Mouse (Mus musculus) stomach, embryonic 15.5 days (tissue): ENCODE measurements around the gene Olfr202. TPM values are rescaled to one million over a fixed set of nuclear protein-coding genes. Genes with fewer than 3 reads are reported as not detected.

Experiments
- polyA plus RNA-seq: library from polyadenylated mRNA; unstranded; fragments of >200 nt; fragmentation: Nextera tagmentation; extraction: Ambion mirVana; gene quantifications from 2 replicates; pipeline ENCODE4 v1.2.1, GENCODE M21; 2015

Gene Olfr202
- polyA plus RNA-seq, 1 experiment from 2014 or later, result not detected

Other genes with a start within 250 kb of the Olfr202 start
- gene Olfr187, start 247.0 kb downstream of the Olfr202 start, polyA plus RNA-seq, result 0.10 TPM in 1 of 2 replicates, not detected in the other
- not detected in 2 replicates for gene Olfr190, start 208.8 kb downstream of the Olfr202 start, polyA plus RNA-seq
- not detected in 2 replicates for gene Olfr191, start 197.0 kb downstream of the Olfr202 start, polyA plus RNA-seq
- not detected in 2 replicates for gene Olfr193, start 174.9 kb downstream of the Olfr202 start, polyA plus RNA-seq
- not detected in 2 replicates for gene Olfr194, start 165.7 kb downstream of the Olfr202 start, polyA plus RNA-seq
- not detected in 2 replicates for gene Olfr195, start 139.7 kb downstream of the Olfr202 start, polyA plus RNA-seq
- not detected in 2 replicates for gene Olfr196, start 116.3 kb downstream of the Olfr202 start, polyA plus RNA-seq
- not detected in 2 replicates for gene Olfr198, start 83.3 kb downstream of the Olfr202 start, polyA plus RNA-seq
- not detected in 2 replicates for gene Olfr199, start 67.0 kb downstream of the Olfr202 start, polyA plus RNA-seq
- not detected in 2 replicates for gene Olfr201, start 14.2 kb downstream of the Olfr202 start, polyA plus RNA-seq
- not detected in 2 replicates for gene Olfr203, start 12.1 kb upstream of the Olfr202 start, polyA plus RNA-seq
- not detected in 2 replicates for gene Olfr204, start 31.5 kb upstream of the Olfr202 start, polyA plus RNA-seq
- gene Olfr205, start 44.3 kb upstream of the Olfr202 start, polyA plus RNA-seq, result not detected in 2 replicates
- not detected in 2 replicates for gene Olfr206, start 62.5 kb upstream of the Olfr202 start, polyA plus RNA-seq
- gene Olfr209, start 77.2 kb upstream of the Olfr202 start, polyA plus RNA-seq, result not detected in 2 replicates
- not detected in 2 replicates for gene Gabrr3, start 120.5 kb upstream of the Olfr202 start, polyA plus RNA-seq
- 36.6 and 37.0 TPM in 2 replicates for gene Riox2, start 185.0 kb upstream of the Olfr202 start, polyA plus RNA-seq